Mouse (Mus musculus) liver, embryonic 12.5 days (tissue): ENCODE results near the gene Gm14525. TPM values are rescaled to one million over a fixed set of nuclear protein-coding genes. Genes with fewer than 3 reads are reported as not detected.
"Not testable (repeated sequence)": the region's sequence is repeated elsewhere in the genome, so short reads cannot be mapped to it uniquely, and the experiment has no call there.

Experiments used
- ATAC-seq: fragments of 200-750 bp; cut with Nextera tagmentation; 2 replicates; pipeline ENCODE4 v1.8.0; 2017; ENCODE audit warnings: moderate number of reproducible peaks, mild to moderate bottlenecking, moderate library complexity
- H3K27ac ChIP-seq: fragments of 300-500 bp; sonication (generic); 2 replicates; pipeline ENCODE4 v1.5.1; 2016; ENCODE audit warnings: mild to moderate bottlenecking
- H3K27me3 ChIP-seq: fragments of 300-500 bp; sonication (generic); replicated peaks from 2 replicates; pipeline ENCODE4 v1.6.1; 2016; ENCODE audit warnings: mild to moderate bottlenecking, moderate library complexity
- H3K36me3 ChIP-seq: fragments of 300-500 bp; sonication (generic); 2 replicates; pipeline ENCODE4 v1.6.1; 2016; ENCODE audit warnings: mild to moderate bottlenecking, moderate library complexity
- H3K4me1 ChIP-seq: fragments of 300-500 bp; sonication (generic); 2 replicates; pipeline ENCODE4 v1.6.1; 2016
- H3K4me2 ChIP-seq: fragments of 300-500 bp; sonication (generic); 2 replicates; pipeline ENCODE4 v1.6.1; 2016; ENCODE audit warnings: mild to moderate bottlenecking, moderate library complexity
- H3K4me3 ChIP-seq: fragments of 300-500 bp; sonication (generic); 2 replicates; pipeline ENCODE4 v1.5.1; 2016; ENCODE audit warnings: mild to moderate bottlenecking, moderate library complexity
- H3K9ac ChIP-seq: fragments of 300-500 bp; sonication (generic); 2 replicates; pipeline ENCODE4 v1.6.1; 2016; ENCODE audit warnings: mild to moderate bottlenecking, moderate library complexity
- H3K9me3 ChIP-seq: fragments of 300-500 bp; sonication (generic); replicated peaks from 2 replicates; pipeline ENCODE4 v1.6.1; 2016; ENCODE audit warnings: mild to moderate bottlenecking, moderate library complexity
- WGBS: fragments of 180-500 bp; shearing (Covaris S2); methylation state at CpG from one replicate; pipeline ENCODE4 v1.1.7; 2016; ENCODE audit not compliant: insufficient replicate concordance; 5-methylcytosine and 5-hydroxymethylcytosine counted together
- polyA plus RNA-seq: library from polyadenylated mRNA; unstranded; fragments of >200 nt; fragmentation: Nextera tagmentation; extraction: Ambion mirVana; gene quantifications from 2 replicates; pipeline ENCODE4 v1.2.1, GENCODE M21; 2016

Gm14525 gene
- not detected in 2 replicates for polyA plus RNA-seq

DNA sequence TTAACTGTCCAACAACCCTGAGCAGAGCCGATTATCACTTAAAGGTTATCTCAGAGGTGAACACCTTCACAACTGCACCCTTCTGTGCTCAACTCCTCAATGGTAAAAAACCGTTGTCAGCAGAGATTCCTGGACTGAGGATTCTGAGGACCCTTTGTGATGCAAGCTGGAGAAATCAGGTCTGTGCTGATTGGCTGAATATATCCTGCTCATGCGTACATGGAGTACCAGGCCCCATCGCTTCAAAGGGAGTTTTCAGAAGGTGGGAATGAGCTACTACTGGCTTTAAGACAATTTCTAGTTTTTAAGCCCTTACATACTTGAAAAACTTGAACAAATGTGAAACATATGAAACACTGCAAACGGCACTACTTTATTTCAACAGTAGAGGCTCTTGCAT is at the start of gene Gm14525:
Gm14525 (minus strand) TSS at position 101 of the 400 bp plus-strand sequence.
- not testable (repeated sequence) for H3K9me3 ChIP-seq, H3K4me3 ChIP-seq, H3K27me3 ChIP-seq, H3K9ac ChIP-seq, H3K36me3 ChIP-seq, H3K27ac ChIP-seq, ATAC-seq, H3K4me2 ChIP-seq, H3K4me1 ChIP-seq
- 73% methylated on average over 4 of the region's 5 CpGs for WGBS

Other genes starting within 250 kb of the Gm14525 start
- not detected in 2 replicates for gene Slx, start 157.1 kb downstream of the Gm14525 start, polyA plus RNA-seq
- not detected in 2 replicates for gene Gm6121, start 233.1 kb upstream of the Gm14525 start, polyA plus RNA-seq